Mouse (Mus musculus): ENCODE results near the gene Apoc4.

Gene Apoc4

GRCm38 (mm10) chr7:19677872-19678271 lies 3.4 kb downstream of the Apoc4 start, which contains the start of gene Apoc2:
TSS of gene Apoc2 (minus strand) at chr7:19677941.
- DNase-seq (ENCODE audit: low read depth, low spot score), result no peak

GRCm38 (mm10) chr7:19676662-19677061 lies 4.6 kb downstream of the Apoc4 start:
- DNase-seq (ENCODE audit: low read depth, low spot score), result no peak

- no peak for DNase-seq (ENCODE audit: low read depth, low spot score)
Measured at GRCm38 (mm10) chr7:19675824-19676223, 5.5 kb downstream of the Apoc4 start.

GRCm38 (mm10) chr7:19673083-19673699 lies 8.1 kb downstream of the Apoc4 start:
- DNase-seq (ENCODE audit: low read depth, low spot score), result no peak

GRCm38 (mm10) chr7:19671511-19671910 lies 9.8 kb downstream of the Apoc4 start:
- DNase-seq (ENCODE audit: low read depth, low spot score), result no peak

- DNase-seq (ENCODE audit: low read depth, low spot score), result peak; percentile 93
Measured at GRCm38 (mm10) chr7:19668947-19669721, 12.1 kb downstream of the Apoc4 start.

GRCm38 (mm10) chr7:19667434-19667833 lies 13.8 kb downstream of the Apoc4 start:
- DNase-seq (ENCODE audit: low read depth, low spot score), result no peak

- no peak for DNase-seq (ENCODE audit: low read depth, low spot score)
Measured at GRCm38 (mm10) chr7:19666750-19667149, 14.5 kb downstream of the Apoc4 start.

GRCm38 (mm10) chr7:19664955-19665841 lies 16.1 kb downstream of the Apoc4 start, which contains the start of gene Clptm1:
TSS of gene Clptm1 (minus strand) at chr7:19665033.
- peak; percentile 97 for DNase-seq (ENCODE audit: low read depth, low spot score)

GRCm38 (mm10) chr7:19664455-19664954 lies 16.8 kb downstream of the Apoc4 start:
- DNase-seq (ENCODE audit: low read depth, low spot score), result no peak

GRCm38 (mm10) chr7:19663940-19664339 lies 17.3 kb downstream of the Apoc4 start:
- DNase-seq (ENCODE audit: low read depth, low spot score), result no peak

- DNase-seq (ENCODE audit: low read depth, low spot score), result no peak
Measured at GRCm38 (mm10) chr7:19652614-19653013, 28.7 kb downstream of the Apoc4 start.

- no peak for DNase-seq (ENCODE audit: low read depth, low spot score)
Measured at GRCm38 (mm10) chr7:19651063-19651786, 30.1 kb downstream of the Apoc4 start.

GRCm38 (mm10) chr7:19641223-19641622 lies 40.1 kb downstream of the Apoc4 start:
- no peak for DNase-seq (ENCODE audit: low read depth, low spot score)

GRCm38 (mm10) chr7:19635074-19635827 lies 46.0 kb downstream of the Apoc4 start:
- DNase-seq (ENCODE audit: low read depth, low spot score), result no peak

GRCm38 (mm10) chr7:19634591-19634990 lies 46.7 kb downstream of the Apoc4 start:
- peak; percentile 72 for DNase-seq (ENCODE audit: low read depth, low spot score)

- no peak for DNase-seq (ENCODE audit: low read depth, low spot score)
Measured at GRCm38 (mm10) chr7:19633855-19634254, 47.4 kb downstream of the Apoc4 start.

GRCm38 (mm10) chr7:19633197-19633596 lies 48.1 kb downstream of the Apoc4 start:
- no peak for DNase-seq (ENCODE audit: low read depth, low spot score)

GRCm38 (mm10) chr7:19632720-19633119 lies 48.6 kb downstream of the Apoc4 start:
- no peak for DNase-seq (ENCODE audit: low read depth, low spot score)

- no peak for DNase-seq (ENCODE audit: low read depth, low spot score)
Measured at GRCm38 (mm10) chr7:19632275-19632674, 49.0 kb downstream of the Apoc4 start.
